Mouse (Mus musculus) olfactory bulb, adult 2 months (tissue): Measurements from ENCODE around the gene Tmem192.

Experiments
- CTCF ChIP-seq: fragments of 200-500 bp; IDR thresholded peaks from 2 replicates; pipeline ENCODE4 v1.5.1; 2012; ENCODE audit warnings: low read depth, mild to moderate bottlenecking, low read length, moderate library complexity; ENCODE audit not compliant: insufficient read depth
- POLR2A ChIP-seq: fragments of 200-500 bp; IDR thresholded peaks from 2 replicates; pipeline ENCODE4 v1.6.1; 2012; ENCODE audit warnings: mild to moderate bottlenecking, low read depth, low read length, moderate library complexity; ENCODE audit not compliant: insufficient read depth

DNA sequence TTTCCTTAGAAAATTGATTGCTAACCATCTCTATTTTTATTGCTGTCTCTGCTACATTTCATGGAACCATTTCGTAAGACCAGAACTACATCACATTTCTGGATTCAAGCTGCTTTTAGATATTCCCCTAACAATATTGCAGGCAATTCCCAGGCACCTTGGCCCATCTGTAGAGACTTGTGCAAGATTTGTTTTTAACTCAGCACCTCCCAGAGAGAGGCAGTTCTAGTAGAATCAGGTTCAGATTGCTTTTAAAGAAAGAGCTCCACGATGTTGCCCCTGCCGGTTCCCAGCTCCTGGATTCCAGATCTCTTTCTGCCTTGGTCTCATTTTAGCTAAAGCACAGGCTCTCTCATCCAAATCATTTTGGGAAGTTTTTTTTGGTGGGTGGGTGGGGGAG lies 23.7 kb upstream of the Tmem192 start:
- TF ChIP-seq CTCF (no peak), POLR2A (no peak)
